18 mouse cellular contexts compared by ENCODE assay signal in the genomic region with DNA sequence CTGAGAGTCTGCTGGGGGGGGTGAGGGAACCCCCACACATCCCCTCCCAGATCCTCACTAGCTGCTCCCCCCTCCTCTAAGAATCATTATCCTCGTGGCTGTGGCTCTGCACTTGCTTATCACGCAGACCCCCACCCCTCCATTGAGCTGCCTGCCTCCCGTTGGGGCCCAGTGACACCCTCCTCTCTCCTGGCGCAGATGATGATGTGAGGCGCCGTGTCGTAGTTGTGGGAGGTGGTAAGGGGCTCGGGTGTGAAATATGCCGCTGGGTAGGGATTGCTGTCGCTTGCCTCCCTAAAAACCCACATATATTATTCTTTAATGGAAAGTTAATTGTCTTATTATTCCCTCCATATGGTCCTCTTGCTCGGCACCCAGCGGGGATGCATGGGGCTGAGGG. TPM values are rescaled to one million over a fixed set of nuclear protein-coding genes. Genes with fewer than 3 reads are reported as not detected.
DNase-seq lines count a peak whose midpoint lies in the region; ATAC-seq lines count a peak whose summit lies in the region.
"Had no signal": no experiment of that assay in that cellular context is flagged by ENCODE, and none has a peak within 500 bp of the region (broad histone marks: within the 10 kb centered on the region; RNA-seq: fewer than 3 reads in every experiment).

No protein-coding gene starts in this region.

- no peaks in the 10 kb centered on the region for H3K36me3 ChIP-seq in limb, embryonic 12.5 days
- no peaks in the 10 kb centered on the region for H3K36me3 ChIP-seq in limb, embryonic 10.5 days
- H3K36me3 ChIP-seq in forebrain, embryonic 15.5 days, result no peaks in the 10 kb centered on the region
- H3K36me3 ChIP-seq in hindbrain, embryonic 15.5 days, result no peaks in the 10 kb centered on the region
- no peaks in the 10 kb centered on the region for H3K36me3 ChIP-seq in neural tube, embryonic 13.5 days
- H3K36me3 ChIP-seq in liver, embryonic 12.5 days, result no peaks in the 10 kb centered on the region
- H3K36me3 ChIP-seq: embryonic facial prominence, embryonic 13.5 days; liver, embryonic 13.5 days; stomach, embryonic 15.5 days had no signal

- H3K4me2 ChIP-seq in limb, embryonic 12.5 days, result peak overlapping the region; percentile 11; the same call in 1 of the 2 replicates
- H3K4me2 ChIP-seq in forebrain, embryonic 15.5 days (replicated peaks), result 0 out of 2 replicates have a peak overlapping the region, but pooled peaks have one; percentile 8
- H3K4me2 ChIP-seq in hindbrain, embryonic 15.5 days, result peak overlapping the region; percentile 16; the same call in 1 of the 2 replicates
- peak overlapping the region; percentile 6; the same call in 1 of the 2 replicates for H3K4me2 ChIP-seq in neural tube, embryonic 13.5 days
- no peak overlapping the region for H3K4me2 ChIP-seq in liver, embryonic 12.5 days
- H3K4me2 ChIP-seq: embryonic facial prominence, embryonic 13.5 days; liver, embryonic 13.5 days; stomach, embryonic 15.5 days had no signal

- DNase-seq in limb, embryonic 10.5 days (ENCODE audit: low spot score), result no peak
- DNase-seq in layer of hippocampus, postnatal 36 days, result no peak
- no peak for DNase-seq in adrenal gland, postnatal 25 days
- DNase-seq: adrenal gland, postnatal 10 days; cerebellum, adult 8-10 months; gastrocnemius, postnatal 10 days; heart, adult 2 months; kidney, postnatal 4 days; liver, embryonic 13.5 days; right cerebral cortex, postnatal 14 days; thymus, adult 2 months had no signal

- H3K4me1 ChIP-seq in limb, embryonic 12.5 days (replicated peaks), result peaks cover 32% of the 10 kb centered on the region
- H3K4me1 ChIP-seq in limb, embryonic 10.5 days, result peaks cover 44% of the 10 kb centered on the region
- H3K4me1 ChIP-seq in forebrain, embryonic 15.5 days, result peaks cover 62% of the 10 kb centered on the region
- peaks cover 89% of the 10 kb centered on the region for H3K4me1 ChIP-seq in hindbrain, embryonic 15.5 days (replicated peaks)
- H3K4me1 ChIP-seq in neural tube, embryonic 13.5 days (replicated peaks), result peaks cover 100% of the 10 kb centered on the region
- no peaks in the 10 kb centered on the region for H3K4me1 ChIP-seq in liver, embryonic 12.5 days
- H3K4me1 ChIP-seq: liver, embryonic 13.5 days had no signal

- H3K9ac ChIP-seq in limb, embryonic 12.5 days (replicated peaks), result no peak overlapping the region
- no peak overlapping the region for H3K9ac ChIP-seq in forebrain, embryonic 15.5 days (replicated peaks)
- no peak overlapping the region for H3K9ac ChIP-seq in hindbrain, embryonic 15.5 days
- no peak overlapping the region; the same call in 1 of the 2 replicates for H3K9ac ChIP-seq in neural tube, embryonic 13.5 days
- no peak overlapping the region for H3K9ac ChIP-seq in liver, embryonic 12.5 days
- H3K9ac ChIP-seq: embryonic facial prominence, embryonic 13.5 days; liver, embryonic 13.5 days; stomach, embryonic 15.5 days had no signal

- H3K27me3 ChIP-seq in limb, embryonic 12.5 days, result peaks cover 79% of the 10 kb centered on the region
- H3K27me3 ChIP-seq in limb, embryonic 10.5 days (ENCODE audit: low read depth, poor library complexity, severe bottlenecking), result peaks cover 89% of the 10 kb centered on the region
- no peaks in the 10 kb centered on the region for H3K27me3 ChIP-seq in forebrain, embryonic 15.5 days
- no peaks in the 10 kb centered on the region for H3K27me3 ChIP-seq in hindbrain, embryonic 15.5 days
- H3K27me3 ChIP-seq in neural tube, embryonic 13.5 days, result no peaks in the 10 kb centered on the region; the same call in 1 of the 2 replicates
- peaks cover 68% of the 10 kb centered on the region for H3K27me3 ChIP-seq in liver, embryonic 12.5 days (replicated peaks)
- H3K27me3 ChIP-seq: stomach, embryonic 15.5 days had no signal

- WGBS in limb, embryonic 12.5 days, result 33% methylated on average over 12 of the region's 12 CpGs
- WGBS in limb, embryonic 10.5 days, result 55% methylated on average over 12 of the region's 12 CpGs
- 40% methylated on average over 12 of the region's 12 CpGs for WGBS in forebrain, embryonic 15.5 days
- 35% methylated on average over 12 of the region's 12 CpGs for WGBS in hindbrain, embryonic 15.5 days
- 19% methylated on average over 12 of the region's 12 CpGs for WGBS in neural tube, embryonic 13.5 days
- WGBS in liver, embryonic 12.5 days (ENCODE audit: insufficient replicate concordance), result 46% methylated on average over 12 of the region's 12 CpGs

- H3K27ac ChIP-seq in limb, embryonic 12.5 days, result no peak overlapping the region
- no peak overlapping the region for H3K27ac ChIP-seq in limb, embryonic 10.5 days
- H3K27ac ChIP-seq in forebrain, embryonic 15.5 days (replicated peaks), result peak overlapping the region; percentile 7; the same call in 1 of the 2 replicates
- H3K27ac ChIP-seq in hindbrain, embryonic 15.5 days (replicated peaks), result peak overlapping the region; percentile 71
- H3K27ac ChIP-seq in neural tube, embryonic 13.5 days (replicated peaks), result peak overlapping the region; percentile 86
- H3K27ac ChIP-seq in liver, embryonic 12.5 days, result no peak overlapping the region
- H3K27ac ChIP-seq: embryonic facial prominence, embryonic 13.5 days; heart, adult 2 months; liver, embryonic 13.5 days; stomach, embryonic 15.5 days had no signal

- H3K4me3 ChIP-seq in limb, embryonic 12.5 days (replicated peaks), result no peak overlapping the region
- no peak overlapping the region for H3K4me3 ChIP-seq in limb, embryonic 10.5 days
- no peak overlapping the region for H3K4me3 ChIP-seq in forebrain, embryonic 15.5 days
- H3K4me3 ChIP-seq in hindbrain, embryonic 15.5 days, result no peak overlapping the region
- H3K4me3 ChIP-seq in neural tube, embryonic 13.5 days, result no peak overlapping the region
- no peak overlapping the region for H3K4me3 ChIP-seq in liver, embryonic 12.5 days
- H3K4me3 ChIP-seq: embryonic facial prominence, embryonic 13.5 days; heart, adult 2 months; liver, embryonic 13.5 days; stomach, embryonic 15.5 days had no signal

- H3K9me3 ChIP-seq in limb, embryonic 12.5 days, result no peaks in the 10 kb centered on the region
- no peaks in the 10 kb centered on the region for H3K9me3 ChIP-seq in limb, embryonic 10.5 days (replicated peaks)
- H3K9me3 ChIP-seq in forebrain, embryonic 15.5 days, result no peaks in the 10 kb centered on the region
- H3K9me3 ChIP-seq in hindbrain, embryonic 15.5 days, result no peaks in the 10 kb centered on the region
- H3K9me3 ChIP-seq in neural tube, embryonic 13.5 days, result no peaks in the 10 kb centered on the region
- H3K9me3 ChIP-seq in liver, embryonic 12.5 days (replicated peaks), result no peaks in the 10 kb centered on the region
- H3K9me3 ChIP-seq: embryonic facial prominence, embryonic 13.5 days; liver, embryonic 13.5 days; stomach, embryonic 15.5 days had no signal

- ATAC-seq in limb, embryonic 12.5 days (ENCODE audit: insufficient number of reproducible peaks, insufficient read depth, low FRiP score, low TSS enrichment, low read depth), result no peak
- no peak for ATAC-seq in forebrain, embryonic 15.5 days (replicated peaks)
- ATAC-seq in hindbrain, embryonic 15.5 days (ENCODE audit: low FRiP score, low read depth), result peak; percentile 29; the same call in 1 of the 2 replicates
- peak; percentile 52 for ATAC-seq in neural tube, embryonic 13.5 days (ENCODE audit: low read depth)
- ATAC-seq in liver, embryonic 12.5 days, result no peak

RNA-seq across cellular contexts. Expression of a gene that starts 31.0 kb away (rescaled TPM):
- polyA plus RNA-seq in limb, embryonic 12.5 days (2016; fragmentation: Nextera tagmentation; extraction: Ambion mirVana), result 0.37 and 0.49 TPM in 2 replicates
- 0.20 and 0.34 TPM in 2 replicates for polyA plus RNA-seq in limb, embryonic 10.5 days (2016; fragmentation: Nextera tagmentation; extraction: Ambion mirVana)
- polyA plus RNA-seq in forebrain, embryonic 15.5 days (2015; fragmentation: Nextera tagmentation; extraction: Ambion mirVana), result 3.9 and 4.2 TPM in 2 replicates
- polyA plus RNA-seq in hindbrain, embryonic 15.5 days (2015; fragmentation: Nextera tagmentation; extraction: Ambion mirVana), result 7.7 and 10.7 TPM in 2 replicates
- 8.1 and 8.6 TPM in 2 replicates for polyA plus RNA-seq in neural tube, embryonic 13.5 days (2015; fragmentation: Nextera tagmentation; extraction: Ambion mirVana)
- 10 to 100 TPM; 17.5 to 23.3 TPM for total RNA-seq in layer of hippocampus, postnatal 36 days (2021)
- 0.02 and 0.13 TPM in 2 replicates for polyA plus RNA-seq in liver, embryonic 12.5 days (2016; fragmentation: Nextera tagmentation; extraction: Ambion mirVana)
- 5.6 and 6.9 TPM in 2 replicates for total RNA-seq in adrenal gland, postnatal 25 days (2021)
- polyA plus RNA-seq: liver, embryonic 13.5 days had no signal

Comparison
In these comparisons a context has a peak if more than half of its experiments do, and no peak if none do; other contexts are left out.
1. ATAC-seq: peak in hindbrain, embryonic 15.5 days (single experiment) and neural tube, embryonic 13.5 days (single experiment); none in limb, embryonic 12.5 days (single experiment), forebrain, embryonic 15.5 days (single experiment) and liver, embryonic 12.5 days (single experiment).
2. H3K27ac ChIP-seq: peak in forebrain, embryonic 15.5 days (single experiment), hindbrain, embryonic 15.5 days (single experiment) and neural tube, embryonic 13.5 days (single experiment); none in limb, embryonic 12.5 days (single experiment), limb, embryonic 10.5 days (single experiment) and liver, embryonic 12.5 days (single experiment).